Comparison of ENCODE assay signal across 9 mouse cellular contexts in the genomic region with DNA sequence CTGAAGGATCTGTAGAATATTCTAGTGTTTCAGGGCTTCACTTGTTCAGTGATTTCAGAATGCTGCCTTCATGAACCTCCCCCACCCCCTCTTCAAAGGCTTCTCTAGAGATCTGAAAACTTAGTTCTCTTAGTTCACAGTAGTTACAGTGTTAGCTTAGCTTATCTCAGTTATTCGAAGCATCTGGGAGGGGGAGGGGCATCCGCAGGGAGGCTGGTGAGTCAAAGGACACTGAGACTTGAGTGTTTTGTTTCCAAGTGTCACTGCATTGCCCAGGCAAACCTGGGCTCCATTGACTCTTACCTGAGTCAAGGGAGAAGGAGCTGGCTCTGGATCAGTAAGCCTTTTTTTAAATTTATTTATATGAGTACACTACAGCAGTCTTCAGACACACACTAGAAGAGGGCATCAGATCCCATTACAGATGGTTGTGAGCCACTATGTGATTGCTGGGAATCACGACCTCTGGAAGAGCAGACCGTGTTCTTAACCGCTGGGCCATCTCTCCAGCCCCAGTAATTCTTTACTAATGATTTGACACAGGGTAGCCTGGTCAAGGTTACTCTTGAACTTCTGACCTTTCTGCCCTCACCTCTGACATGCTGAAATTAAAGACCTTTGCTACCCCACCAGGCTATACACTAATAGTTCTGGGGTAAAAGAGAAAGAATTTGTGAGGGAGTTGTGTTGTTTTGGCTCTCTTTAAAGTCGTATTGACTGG. TPM values are rescaled to one million over a fixed set of nuclear protein-coding genes. Genes with fewer than 3 reads are reported as not detected.
DNase-seq lines count a peak whose midpoint lies in the region; ATAC-seq and TF ChIP-seq lines count a peak whose summit lies in the region.
"Had no signal": no experiment of that assay in that cellular context is flagged by ENCODE, and none has a peak within 500 bp of the region (broad histone marks: within the 10 kb centered on the region; RNA-seq: fewer than 3 reads in every experiment).

No protein-coding gene starts in this region.

- H3K9me3 ChIP-seq in ES-E14 (ENCODE audit: control insufficient read depth, insufficient read depth, low read depth, low read length), result no peaks in the 10 kb centered on the region
- no peaks in the 10 kb centered on the region for H3K9me3 ChIP-seq in embryonic facial prominence, embryonic 12.5 days
- no peaks in the 10 kb centered on the region for H3K9me3 ChIP-seq in forebrain, embryonic 16.5 days (ENCODE audit: control insufficient read depth, low read length)
- no peaks in the 10 kb centered on the region for H3K9me3 ChIP-seq in forebrain, embryonic 15.5 days
- H3K9me3 ChIP-seq: embryonic facial prominence, embryonic 15.5 days had no signal

- TF ChIP-seq POLR2A in small intestine, adult 2 months (IDR thresholded peaks at IDR 0.05; ENCODE audit: low read depth, low read length), result no peak

- no peak overlapping the region for H3K9ac ChIP-seq in ES-E14 (ENCODE audit: insufficient read depth, low read depth, low read length, poor library complexity, severe bottlenecking)
- no peak overlapping the region for H3K9ac ChIP-seq in embryonic facial prominence, embryonic 12.5 days
- H3K9ac ChIP-seq in forebrain, embryonic 16.5 days (replicated peaks; ENCODE audit: low read depth, low read length), result no peak overlapping the region
- H3K9ac ChIP-seq in forebrain, embryonic 15.5 days (replicated peaks), result no peak overlapping the region
- H3K9ac ChIP-seq: embryonic facial prominence, embryonic 15.5 days had no signal

- H3K27ac ChIP-seq in ES-E14 (ENCODE audit: insufficient read depth, low read depth, low read length, poor library complexity, severe bottlenecking), result peak overlapping the region; percentile 71; the same call in 1 of the 2 replicates
- 0 out of 2 replicates have a peak overlapping the region, but pooled peaks have one; percentile 31 for H3K27ac ChIP-seq in embryonic facial prominence, embryonic 12.5 days
- peak overlapping the region; percentile 94 for H3K27ac ChIP-seq in small intestine, adult 2 months (ENCODE audit: insufficient read depth, low read depth, low read length)
- H3K27ac ChIP-seq in forebrain, embryonic 16.5 days (ENCODE audit: low read length), result no peak overlapping the region
- H3K27ac ChIP-seq in forebrain, embryonic 15.5 days (replicated peaks), result no peak overlapping the region
- H3K27ac ChIP-seq: embryonic facial prominence, embryonic 15.5 days had no signal

- H3K4me3 ChIP-seq in ES-E14 (ENCODE audit: insufficient read depth in 1 of 2, low read depth in 1 of 2, low read length in 2 of 2, poor library complexity in 1 of 2, severe bottlenecking in 1 of 2), result no peak overlapping the region
- H3K4me3 ChIP-seq in embryonic facial prominence, embryonic 12.5 days, result no peak overlapping the region
- H3K4me3 ChIP-seq in small intestine, adult 2 months (ENCODE audit: low read depth, low read length), result no peak overlapping the region
- no peak overlapping the region for H3K4me3 ChIP-seq in forebrain, embryonic 16.5 days (replicated peaks; ENCODE audit: low read length)
- no peak overlapping the region for H3K4me3 ChIP-seq in forebrain, embryonic 15.5 days
- H3K4me3 ChIP-seq: embryonic facial prominence, embryonic 15.5 days had no signal

- no peak for TF ChIP-seq CTCF in small intestine, adult 2 months (IDR thresholded peaks at IDR 0.05; ENCODE audit: extremely low read depth, insufficient read length, insufficient replicate concordance, low read depth, low read length)

- ATAC-seq in embryonic facial prominence, embryonic 12.5 days (ENCODE audit: insufficient number of reproducible peaks, insufficient read depth, low FRiP score, low TSS enrichment), result no peak
- no peak for ATAC-seq in forebrain, embryonic 16.5 days
- no peak for ATAC-seq in forebrain, embryonic 15.5 days (replicated peaks)

- 27% methylated on average over 6 of the region's 6 CpGs for WGBS in embryonic facial prominence, embryonic 12.5 days
- WGBS in small intestine, adult 2 months, result 24% methylated on average over 6 of the region's 6 CpGs
- 80% methylated on average over 6 of the region's 6 CpGs for WGBS in forebrain, embryonic 16.5 days
- WGBS in forebrain, embryonic 15.5 days, result 76% methylated on average over 6 of the region's 6 CpGs

- peak; percentile 78 for DNase-seq in 3T3-L1 (ENCODE audit: low read depth, low spot score)
- no peak for DNase-seq in ES-E14 (ENCODE audit: low read depth, low spot score)
- peak; percentile 76 to 78 for DNase-seq in kidney, postnatal 25 days
- no peak for DNase-seq in frontal cortex, postnatal 25 days (ENCODE audit: low spot score in 2 of 2)

- in situ Hi-C loops in ES-E14 (cut with MboI; ENCODE audit: low sequenced_read_pairs in 2 of 2, unreplicated experiment in 2 of 2), result no loop called here

- H3K27me3 ChIP-seq in embryonic facial prominence, embryonic 12.5 days, result no peaks in the 10 kb centered on the region
- no peaks in the 10 kb centered on the region for H3K27me3 ChIP-seq in small intestine, adult 2 months (ENCODE audit: control insufficient read depth, insufficient read depth, low read length)
- H3K27me3 ChIP-seq in forebrain, embryonic 16.5 days (replicated peaks; ENCODE audit: control insufficient read depth, insufficient read depth, low read length), result no peaks in the 10 kb centered on the region
- no peaks in the 10 kb centered on the region for H3K27me3 ChIP-seq in forebrain, embryonic 15.5 days
- H3K27me3 ChIP-seq: embryonic facial prominence, embryonic 15.5 days had no signal

- peaks cover 6 to 15% of the 10 kb centered on the region in 2 experiments for H3K4me1 ChIP-seq in ES-E14 (ENCODE audit: control insufficient read depth in 2 of 2, insufficient read depth in 2 of 2, low read length in 2 of 2, poor library complexity in 1 of 2)
- H3K4me1 ChIP-seq in embryonic facial prominence, embryonic 12.5 days, result peaks cover 47% of the 10 kb centered on the region
- peaks cover 47% of the 10 kb centered on the region for H3K4me1 ChIP-seq in small intestine, adult 2 months (ENCODE audit: control insufficient read depth, insufficient read depth, insufficient read length, low read length)
- H3K4me1 ChIP-seq in forebrain, embryonic 16.5 days (replicated peaks; ENCODE audit: control insufficient read depth, insufficient read depth, low read length), result peaks cover 28% of the 10 kb centered on the region
- H3K4me1 ChIP-seq in forebrain, embryonic 15.5 days, result peaks cover 54% of the 10 kb centered on the region

- peaks cover 14% of the 10 kb centered on the region for H3K36me3 ChIP-seq in ES-E14 (ENCODE audit: control insufficient read depth, insufficient read depth, low read length, poor library complexity, severe bottlenecking)
- peaks cover 46% of the 10 kb centered on the region for H3K36me3 ChIP-seq in embryonic facial prominence, embryonic 12.5 days
- H3K36me3 ChIP-seq in small intestine, adult 2 months (ENCODE audit: control insufficient read depth, insufficient read depth, low read length), result peaks cover 33% of the 10 kb centered on the region
- peaks cover 2% of the 10 kb centered on the region; the same call in 1 of the 2 replicates for H3K36me3 ChIP-seq in forebrain, embryonic 16.5 days (ENCODE audit: control insufficient read depth, insufficient read depth)
- H3K36me3 ChIP-seq in forebrain, embryonic 15.5 days, result peaks cover 33% of the 10 kb centered on the region

- H3K4me2 ChIP-seq in embryonic facial prominence, embryonic 12.5 days (replicated peaks), result no peak overlapping the region
- no peak overlapping the region for H3K4me2 ChIP-seq in forebrain, embryonic 16.5 days (ENCODE audit: low read length)
- H3K4me2 ChIP-seq in forebrain, embryonic 15.5 days (replicated peaks), result no peak overlapping the region
- H3K4me2 ChIP-seq: embryonic facial prominence, embryonic 15.5 days had no signal

TF ChIP-seq in ES-E14, 5 proteins besides CTCF, POLR2A, EP300 and RAD21:
- peak; percentile 60; the same call in 1 of the 2 replicates for TF ChIP-seq CHD2 (IDR thresholded peaks at IDR 0.05; ENCODE audit: low read depth, low read length)
- no peak for TF ChIP-seq ZNF384 (IDR thresholded peaks at IDR 0.05; ENCODE audit: low read depth, low read length)

RNA-seq across cellular contexts. Expression of a gene that starts 7.7 kb away (rescaled TPM):
- total RNA-seq in ES-E14 (2012; rRNA removed), result 207 and 253 TPM in 2 replicates
- 69.8 and 74.0 TPM in 2 replicates for polyA plus RNA-seq in embryonic facial prominence, embryonic 12.5 days (2016; fragmentation: Nextera tagmentation; extraction: Ambion mirVana)
- polyA plus RNA-seq in small intestine, adult 2 months (2012; rRNA removed), result 119 and 327 TPM in 2 replicates
- polyA plus RNA-seq in forebrain, embryonic 16.5 days (2015; fragmentation: Nextera tagmentation; extraction: Ambion mirVana), result 43.4 and 48.3 TPM in 2 replicates
- polyA plus RNA-seq in forebrain, embryonic 15.5 days (2015; fragmentation: Nextera tagmentation; extraction: Ambion mirVana), result 48.1 and 52.4 TPM in 2 replicates

RNA-seq across cellular contexts. Expression of a gene that starts 21.4 kb away (rescaled TPM):
- 1.9 and 5.0 TPM in 2 replicates for total RNA-seq in ES-E14 (2012; rRNA removed)
- polyA plus RNA-seq in embryonic facial prominence, embryonic 12.5 days (2016; fragmentation: Nextera tagmentation; extraction: Ambion mirVana), result 1.5 and 1.6 TPM in 2 replicates
- polyA plus RNA-seq in small intestine, adult 2 months (2012; rRNA removed), result 6.4 and 8.2 TPM in 2 replicates
- polyA plus RNA-seq in forebrain, embryonic 16.5 days (2015; fragmentation: Nextera tagmentation; extraction: Ambion mirVana), result 0.48 and 1.2 TPM in 2 replicates
- 0.45 and 0.56 TPM in 2 replicates for polyA plus RNA-seq in forebrain, embryonic 15.5 days (2015; fragmentation: Nextera tagmentation; extraction: Ambion mirVana)

RNA-seq across cellular contexts. Expression of a gene that starts 41.5 kb away (rescaled TPM):
- total RNA-seq in ES-E14 (2012; rRNA removed), result 54.1 and 56.8 TPM in 2 replicates
- polyA plus RNA-seq in embryonic facial prominence, embryonic 12.5 days (2016; fragmentation: Nextera tagmentation; extraction: Ambion mirVana), result 85.4 and 85.7 TPM in 2 replicates
- polyA plus RNA-seq in small intestine, adult 2 months (2012; rRNA removed), result 5.2 and 10.1 TPM in 2 replicates
- polyA plus RNA-seq in forebrain, embryonic 16.5 days (2015; fragmentation: Nextera tagmentation; extraction: Ambion mirVana), result 113 and 124 TPM in 2 replicates
- polyA plus RNA-seq in forebrain, embryonic 15.5 days (2015; fragmentation: Nextera tagmentation; extraction: Ambion mirVana), result 112 and 121 TPM in 2 replicates

Comparison
In these comparisons a context has a peak if more than half of its experiments do, and no peak if none do; other contexts are left out.
1. DNase-seq: peak in 3T3-L1 (single experiment) and kidney, postnatal 25 days (2 of 2); none in ES-E14 (single experiment) and frontal cortex, postnatal 25 days (0 of 2).
2. H3K27ac ChIP-seq: peak in ES-E14 (single experiment), embryonic facial prominence, embryonic 12.5 days (single experiment) and small intestine, adult 2 months (single experiment); none in forebrain, embryonic 16.5 days (single experiment) and forebrain, embryonic 15.5 days (single experiment).